Mouse (Mus musculus) granulocyte monocyte progenitor cell, adult 5-6 weeks (primary cell): ENCODE data around the gene Mical2. TPM values are rescaled to one million over a fixed set of nuclear protein-coding genes. Genes with fewer than 3 reads are reported as not detected.

Source experiments
- ATAC-seq: replicated peaks from 2 replicates; pipeline ENCODE4 v1.8.0; 2016; ENCODE audit warnings: mild to moderate bottlenecking, moderate TSS enrichment, inconsistent platforms; ENCODE audit not compliant: poor library complexity, severe bottlenecking
- total RNA-seq, 2 experiments: library from RNA; stranded (forward) in 1 of 2; stranded (reverse) in 1 of 2; fragments of 200-712, 200-1000 nt in 1 of 2; fragments of >200 nt in 1 of 2; fragmentation: Nextera tagmentation in 1 of 2; gene quantifications; 2 replicates each; pipeline ENCODE4 v1.2.3; 2014 to 2017

The Mical2 gene
- total RNA-seq, 2 experiments from 2014 or later, result 0.62 to 6.8 TPM

DNA sequence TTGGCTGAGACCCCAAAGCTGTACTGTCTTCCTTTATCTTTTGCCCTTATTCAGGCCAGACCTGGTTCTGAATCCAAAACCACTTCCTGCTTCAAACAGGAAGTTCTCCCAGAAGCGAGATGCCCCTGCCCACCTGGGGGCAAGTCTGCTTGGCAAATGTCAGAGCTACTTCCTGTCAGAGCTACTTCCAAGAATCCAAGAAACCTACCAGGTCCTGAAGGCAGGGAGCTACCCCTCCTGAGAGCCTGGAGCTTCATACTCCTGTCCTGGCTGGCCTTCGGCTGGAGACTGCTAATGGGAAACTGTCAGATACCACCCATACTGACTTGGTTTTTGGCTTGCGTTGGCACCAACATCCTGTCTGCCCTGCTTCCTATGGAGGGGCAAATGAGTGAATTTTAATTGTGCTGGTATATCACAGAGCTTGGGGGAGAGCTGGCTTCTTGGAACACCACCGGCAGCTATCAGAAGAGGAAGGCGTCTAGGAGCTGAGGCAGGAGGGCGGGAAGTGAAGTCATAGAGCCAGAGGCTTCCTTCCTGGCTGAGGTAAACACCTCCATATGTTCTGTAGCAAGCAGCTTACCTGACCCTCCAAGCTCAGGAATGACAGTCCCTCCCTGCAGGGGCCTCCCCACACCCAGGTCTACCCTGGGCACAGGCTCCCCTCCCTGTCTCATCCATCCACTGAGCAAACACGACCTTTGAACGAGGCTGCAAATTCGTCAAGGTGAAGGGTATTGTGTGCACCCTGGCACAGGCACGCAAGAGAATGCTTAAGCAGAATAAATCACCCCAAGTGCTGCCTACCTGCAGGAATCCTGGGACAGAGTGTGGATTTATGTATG, 17.1 kb upstream of the Mical2 start:
- ATAC-seq, result peak; percentile 36

GRCm38 (mm10) chr7:112209621-112210020, 16.0 kb upstream of the Mical2 start:
- ATAC-seq, result no peak

GRCm38 (mm10) chr7:112212921-112213721, 12.5 kb upstream of the Mical2 start:
- peak; percentile 38 for ATAC-seq

DNA sequence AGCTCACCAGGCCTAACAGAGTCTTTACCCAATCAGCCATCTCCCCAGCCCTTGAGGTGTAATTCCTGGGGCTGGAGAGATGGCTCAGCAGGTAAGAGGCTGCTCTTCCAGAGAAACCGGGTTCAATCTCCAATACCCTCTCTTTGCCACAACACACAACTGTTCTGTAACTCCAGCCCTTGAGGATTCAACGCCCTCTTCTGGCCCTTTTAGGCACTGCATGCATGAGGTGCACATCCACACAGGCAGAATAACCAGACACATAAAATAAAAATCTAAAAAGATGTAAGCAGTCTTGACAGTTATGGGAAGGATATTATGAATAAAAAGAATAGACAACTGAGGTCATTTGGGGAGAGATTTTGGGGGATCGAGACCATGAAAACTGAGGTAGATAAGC, 9.8 kb upstream of the Mical2 start:
- ATAC-seq, result no peak

- 0 out of 2 replicates have a peak, but pooled peaks have one; percentile 3 for ATAC-seq
Measured at GRCm38 (mm10) chr7:112216720-112217119, 8.9 kb upstream of the Mical2 start.

DNA sequence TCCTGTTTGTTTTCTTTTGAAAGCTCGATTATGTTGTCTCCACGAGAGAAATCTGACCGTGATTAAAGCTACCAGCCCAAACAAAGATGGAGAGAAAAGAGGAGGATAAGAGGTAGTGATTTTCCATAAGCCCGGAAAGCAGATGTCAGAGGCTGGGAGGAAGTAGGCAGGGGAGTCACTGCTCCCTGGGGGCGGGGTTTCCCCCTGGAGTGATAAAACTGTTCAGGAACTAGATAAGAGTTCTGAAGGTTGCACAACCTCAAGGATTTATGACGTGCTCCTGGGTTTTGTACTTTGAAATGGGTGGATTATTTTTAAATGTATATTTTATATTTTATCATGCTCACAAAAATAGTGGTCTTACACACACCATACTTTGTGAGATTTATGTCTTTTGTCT, 8.4 kb upstream of the Mical2 start:
- peak; percentile 83 for ATAC-seq

DNA sequence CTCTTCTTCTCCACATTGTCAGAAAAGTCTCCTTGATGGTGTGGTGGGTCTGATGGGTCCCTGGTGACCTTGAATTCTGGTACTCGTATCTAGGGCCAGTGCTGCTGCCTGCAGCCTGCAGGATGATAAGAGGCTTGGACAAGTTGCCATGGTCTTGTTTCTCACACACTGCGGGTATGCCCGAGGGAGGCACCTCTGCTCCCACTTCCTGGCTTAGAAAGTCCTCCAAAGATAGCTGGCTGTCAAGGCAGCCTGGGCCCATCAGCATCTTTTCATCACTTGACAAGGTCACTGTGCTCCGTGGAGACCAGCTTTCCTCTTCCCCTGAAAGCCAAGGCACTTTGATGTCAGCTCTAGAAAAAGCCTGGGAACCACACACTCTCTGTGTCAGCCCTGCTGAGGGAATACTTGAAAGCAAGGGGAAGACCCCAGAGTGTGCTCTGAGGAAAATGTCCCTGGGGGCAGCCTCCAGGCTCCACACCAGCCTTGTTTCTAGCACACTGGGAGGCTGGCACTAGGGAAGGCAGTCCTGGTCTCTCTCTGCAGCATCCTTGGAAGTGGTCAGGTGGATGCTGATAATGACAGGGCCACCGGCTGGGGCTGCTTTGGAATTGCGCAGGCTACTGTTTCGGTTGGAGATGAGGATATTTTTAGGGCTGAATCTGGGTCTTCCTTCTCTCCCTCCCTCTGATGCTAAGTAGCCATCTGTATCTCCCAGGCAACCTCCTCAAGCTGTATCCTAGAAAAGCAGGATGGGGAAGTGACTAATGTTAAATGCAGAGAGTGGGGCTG, 2.7 kb upstream of the Mical2 start:
- no peak; the same call in 1 of the 2 replicates for ATAC-seq

DNA sequence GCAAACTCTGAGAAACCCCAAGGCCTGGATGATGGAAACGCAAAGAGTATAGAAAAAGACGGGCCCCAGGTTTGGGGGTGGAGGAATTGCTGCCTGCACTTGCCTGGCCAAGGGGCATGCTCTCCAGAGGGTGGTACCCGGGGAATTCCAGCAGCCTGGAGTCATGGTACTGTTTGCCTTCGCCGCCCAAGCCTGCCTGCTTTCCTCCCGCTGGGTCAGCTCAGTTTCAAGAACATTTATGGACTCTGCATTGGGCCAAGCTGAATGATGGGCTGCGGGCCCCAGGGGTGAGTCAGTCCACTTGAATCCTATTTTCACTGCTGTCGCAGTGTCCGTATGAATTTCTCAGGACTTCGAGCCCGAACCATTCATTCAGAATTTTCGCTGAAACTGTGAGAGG, 802 bp upstream of the Mical2 start:
- ATAC-seq, result no peak

- no peak for ATAC-seq
Measured at GRCm38 (mm10) chr7:112226446-112227265, 1.0 kb downstream of the Mical2 start.

- no peak for ATAC-seq
Measured at GRCm38 (mm10) chr7:112227266-112227562, 1.6 kb downstream of the Mical2 start.

DNA sequence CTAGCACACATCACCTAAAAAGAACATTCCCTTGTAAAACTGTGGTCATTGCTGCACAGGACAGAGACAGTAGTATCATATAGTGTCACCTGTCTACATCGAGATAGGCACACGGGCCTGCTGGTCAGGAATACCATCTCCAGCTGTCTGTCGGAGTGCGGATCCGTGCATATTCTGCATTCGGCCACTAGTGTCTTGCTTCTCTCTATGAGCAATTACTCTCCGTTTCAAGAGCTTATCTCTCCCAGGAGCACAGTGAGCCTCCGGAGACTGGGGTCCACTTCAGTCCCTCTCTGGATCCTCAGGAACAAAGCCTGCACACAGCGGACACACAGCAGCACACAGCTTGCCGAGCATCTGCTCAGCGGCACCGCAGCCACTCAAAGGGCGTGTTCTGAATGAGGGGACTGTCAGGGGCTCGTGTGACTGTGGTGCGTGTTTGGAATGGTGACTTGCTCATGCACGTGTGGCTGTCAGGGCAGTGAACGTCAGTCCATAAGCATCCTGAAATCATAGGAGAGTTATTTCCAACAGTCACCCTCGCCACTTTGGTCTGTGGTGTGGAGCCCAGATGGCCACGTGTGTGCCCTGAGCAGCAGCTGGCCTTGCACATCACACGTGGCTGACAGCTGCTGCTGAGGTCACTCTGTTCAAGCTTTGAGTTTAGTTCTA, 3.3 kb downstream of the Mical2 start:
- no peak for ATAC-seq

- ATAC-seq, result no peak
Measured at GRCm38 (mm10) chr7:112231731-112232130, 6.1 kb downstream of the Mical2 start.

- ATAC-seq, result no peak
Measured at GRCm38 (mm10) chr7:112233345-112234005, 7.8 kb downstream of the Mical2 start.

DNA sequence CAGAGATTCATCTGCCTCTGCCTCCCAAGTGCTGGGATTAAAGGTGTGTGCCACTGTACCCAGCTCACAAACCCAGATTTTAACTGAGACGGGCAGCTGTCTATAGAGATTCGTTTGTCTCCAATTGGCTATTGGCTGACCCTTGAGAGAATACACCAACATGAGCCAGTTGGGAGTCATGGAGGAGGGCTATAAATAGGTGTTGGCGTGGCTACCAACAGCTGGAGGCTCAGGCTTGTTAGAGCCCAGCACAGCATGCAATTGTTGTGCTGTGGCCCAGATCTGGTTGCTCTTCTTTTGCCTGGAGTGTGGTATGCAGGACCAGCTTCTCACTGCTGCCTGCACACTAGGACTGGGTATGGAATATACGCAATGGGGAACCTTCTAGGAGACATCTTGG, 8.8 kb downstream of the Mical2 start:
- ATAC-seq, result no peak

GRCm38 (mm10) chr7:112235493-112235892, 9.8 kb downstream of the Mical2 start:
- ATAC-seq, result no peak

GRCm38 (mm10) chr7:112237211-112237610, 11.6 kb downstream of the Mical2 start:
- no peak for ATAC-seq

DNA sequence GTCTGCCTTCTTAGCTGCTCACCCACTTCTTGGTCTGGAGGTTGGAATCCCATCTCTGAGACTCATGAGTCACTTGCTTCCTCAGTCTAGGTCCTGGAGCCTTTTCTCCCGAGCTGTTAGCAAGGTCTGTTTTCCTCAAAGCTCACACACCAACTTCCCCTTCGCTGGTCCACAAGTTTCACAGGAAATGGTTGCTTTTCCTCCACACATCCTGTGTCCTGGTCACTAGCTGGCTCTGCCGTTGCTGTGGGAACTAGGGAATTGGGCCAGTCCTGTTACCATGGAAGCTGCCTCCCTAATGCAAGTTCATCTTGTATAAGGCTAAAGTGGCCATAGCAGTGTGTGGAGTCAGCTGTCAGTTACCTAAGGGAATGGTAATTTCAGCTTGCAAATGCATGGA, 12.2 kb downstream of the Mical2 start:
- ATAC-seq, result peak; percentile 75

DNA sequence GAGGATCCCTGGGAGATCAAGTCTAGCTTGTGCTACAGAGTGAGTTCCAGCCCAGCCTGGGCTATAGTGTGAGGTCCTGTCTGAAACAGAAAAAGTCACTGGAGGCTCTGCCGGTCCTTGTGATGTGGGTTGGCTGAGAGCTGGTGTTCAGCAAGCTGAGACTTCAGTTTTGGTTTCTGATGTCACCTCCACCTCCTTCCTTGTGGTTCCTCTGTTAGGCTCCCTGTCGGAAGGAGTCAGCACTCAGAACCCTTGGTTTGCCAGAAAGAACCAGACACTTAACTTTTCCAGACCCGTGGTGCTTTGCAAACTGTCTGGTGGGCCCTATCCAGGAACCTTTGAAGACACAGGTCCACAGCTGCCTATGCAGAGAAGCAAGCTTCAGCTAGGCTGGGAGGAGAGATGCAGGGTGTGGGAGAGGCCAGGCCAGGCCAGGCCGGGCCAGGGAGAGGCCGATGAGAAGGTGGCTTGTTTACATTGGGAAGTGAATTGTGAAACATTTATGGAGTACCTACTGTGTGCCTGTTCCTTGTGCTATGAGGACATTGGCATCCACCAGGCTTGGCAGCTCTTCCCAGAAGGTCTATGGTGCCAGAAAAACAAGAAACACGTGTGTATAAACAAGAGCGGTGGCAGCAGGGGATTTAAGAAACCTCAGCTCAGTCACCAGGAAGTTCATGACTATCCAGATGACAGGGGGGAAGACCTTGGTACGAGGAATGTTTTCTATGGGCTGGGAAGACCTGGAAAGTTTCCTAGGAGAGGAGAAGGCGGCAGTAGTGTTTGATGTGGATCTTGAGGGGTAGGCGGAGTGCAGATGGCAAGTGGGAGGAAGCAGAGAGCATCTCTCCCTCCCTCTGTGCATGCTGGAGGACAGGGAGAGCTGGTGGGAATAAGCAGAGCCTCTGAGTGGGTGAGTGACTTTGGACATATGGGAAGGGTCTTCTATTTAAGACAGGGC, 13.4 kb downstream of the Mical2 start:
- ATAC-seq, result no peak
